Mouse (Mus musculus): ENCODE measurements around the gene Kxd1.

Kxd1 gene

GRCm38 (mm10) chr8:70546412-70546811 lies 18.7 kb upstream of the Kxd1 start:
- no peak for DNase-seq

DNA sequence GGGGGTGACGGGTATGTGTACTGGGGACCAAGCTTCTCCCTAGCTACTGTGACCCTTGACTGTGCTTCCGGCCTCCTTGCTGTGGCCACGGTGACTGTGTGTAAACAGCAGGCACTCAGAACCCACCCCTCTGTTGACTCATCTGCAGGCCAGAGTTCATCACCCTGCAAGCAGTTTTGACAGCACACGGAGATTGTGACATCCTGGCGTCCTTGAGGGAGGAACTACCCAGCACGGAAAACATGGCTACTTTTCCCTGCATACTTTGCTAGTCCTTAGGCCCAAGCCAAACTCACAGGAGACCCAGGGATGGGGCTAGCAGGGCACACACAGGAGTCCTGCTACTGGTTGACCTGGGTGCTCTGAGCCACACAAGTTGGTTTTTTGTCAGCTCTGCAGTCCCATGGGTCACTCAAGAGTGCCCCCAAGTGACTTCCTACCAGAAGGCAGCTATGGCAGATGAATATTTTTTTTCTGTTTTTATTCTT lies 16.5 kb upstream of the Kxd1 start:
- DNase-seq = peak; percentile 39

DNA sequence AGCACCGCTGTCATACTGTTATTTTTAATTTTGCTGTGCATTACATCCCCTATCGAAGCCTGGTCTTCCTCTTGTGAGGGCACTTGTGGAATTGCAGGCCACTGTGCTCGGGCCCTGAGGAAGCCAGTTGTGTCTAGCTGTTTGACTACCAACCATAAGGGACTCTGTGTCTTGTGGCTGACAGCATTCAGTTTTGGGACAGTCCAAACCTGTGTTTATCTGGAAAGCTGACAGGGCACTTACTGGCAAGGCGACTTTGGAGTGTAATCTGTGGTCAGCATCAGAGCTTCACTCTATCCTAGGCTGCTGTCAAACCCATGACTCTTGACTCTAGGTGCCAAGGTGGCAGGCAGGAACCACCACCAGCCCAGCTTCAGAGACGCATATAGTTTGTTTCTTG lies 13.3 kb upstream of the Kxd1 start:
- no peak for DNase-seq

- DNase-seq = no peak
These were observed 12.8 kb upstream of the Kxd1 start for GRCm38 (mm10) chr8:70540507-70541071.

DNA sequence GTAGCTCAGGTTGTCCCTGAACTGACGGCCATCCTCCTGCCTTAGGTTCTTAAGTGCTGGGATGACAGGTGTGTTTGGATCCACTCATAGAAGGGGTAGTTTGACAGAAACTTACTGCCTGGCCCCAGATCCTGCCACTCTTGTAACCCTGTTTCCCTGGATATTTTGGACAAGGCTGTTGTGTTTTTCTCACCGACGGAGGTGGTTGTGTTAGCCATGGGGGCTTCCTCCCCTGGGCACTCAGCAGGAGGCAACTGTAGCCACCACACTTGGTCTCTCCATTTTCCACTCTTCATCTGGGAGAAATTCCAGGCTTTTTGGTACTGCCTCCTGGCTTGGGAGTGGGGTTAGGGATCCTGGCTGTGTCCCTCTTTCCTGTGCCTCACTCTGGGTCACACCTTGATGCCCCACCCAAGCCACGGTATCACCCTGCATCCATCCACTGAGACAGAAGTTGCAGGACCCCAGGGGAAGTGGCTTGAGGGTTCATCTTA lies 12.3 kb upstream of the Kxd1 start:
- DNase-seq = no peak

- peak; percentile 100 for DNase-seq
These were observed 11.5 kb upstream of the Kxd1 start, which contains the start of gene Ell for GRCm38 (mm10) chr8:70539077-70539813. Gene Ell, plus strand, starts transcription at chr8:70539457.

- peak; percentile 100 for DNase-seq
These were observed 10.9 kb upstream of the Kxd1 start for GRCm38 (mm10) chr8:70538633-70539076.

DNA sequence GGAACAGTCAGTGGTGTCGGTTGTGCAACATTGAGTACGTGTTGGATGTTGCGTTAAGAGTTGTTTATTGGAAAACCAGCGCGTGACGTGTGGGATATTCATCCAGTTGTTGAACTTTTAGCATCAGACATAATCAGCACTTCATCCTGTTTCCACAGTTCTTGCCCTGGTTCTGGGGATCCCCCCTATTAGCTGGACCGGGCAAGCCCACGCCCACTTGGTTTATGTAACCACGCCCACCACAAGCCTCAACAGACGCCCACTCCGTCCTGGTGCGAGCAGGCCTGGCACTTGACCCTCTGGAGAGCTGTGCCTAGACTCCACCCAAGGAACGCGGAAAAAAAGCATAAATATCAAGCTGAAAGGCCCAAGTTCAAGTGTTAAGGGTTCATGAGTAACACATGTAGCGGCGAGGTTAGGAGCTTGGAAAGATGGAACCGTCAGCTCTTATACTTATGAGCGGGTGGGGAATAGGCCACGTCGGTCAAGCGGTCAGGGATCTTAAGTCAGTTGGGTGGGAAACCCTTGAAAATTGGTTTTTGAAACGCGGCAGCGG lies 10.3 kb upstream of the Kxd1 start:
- peak; percentile 74 for DNase-seq

DNA sequence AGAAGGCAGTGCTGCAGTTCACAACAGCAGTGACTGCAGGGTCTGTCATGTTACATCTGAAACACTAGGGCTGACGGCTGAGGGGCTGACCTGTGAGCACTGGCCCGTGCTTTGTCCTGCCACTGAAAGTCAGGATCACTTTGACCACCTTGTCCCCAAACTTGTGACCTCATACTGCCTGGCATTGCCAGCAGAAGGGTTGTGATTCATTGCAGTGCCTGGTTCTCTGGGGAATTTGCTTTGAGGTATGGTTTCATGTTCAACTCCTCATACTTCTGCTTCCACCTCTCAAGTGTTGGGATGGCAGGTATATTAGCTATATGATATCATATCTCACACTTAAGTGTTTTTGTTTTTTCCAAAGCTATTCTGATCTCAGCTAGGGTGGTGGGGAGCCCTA lies 7.9 kb upstream of the Kxd1 start:
- no peak for DNase-seq

GRCm38 (mm10) chr8:70535221-70535620 lies 7.5 kb upstream of the Kxd1 start:
- no peak for DNase-seq

DNA sequence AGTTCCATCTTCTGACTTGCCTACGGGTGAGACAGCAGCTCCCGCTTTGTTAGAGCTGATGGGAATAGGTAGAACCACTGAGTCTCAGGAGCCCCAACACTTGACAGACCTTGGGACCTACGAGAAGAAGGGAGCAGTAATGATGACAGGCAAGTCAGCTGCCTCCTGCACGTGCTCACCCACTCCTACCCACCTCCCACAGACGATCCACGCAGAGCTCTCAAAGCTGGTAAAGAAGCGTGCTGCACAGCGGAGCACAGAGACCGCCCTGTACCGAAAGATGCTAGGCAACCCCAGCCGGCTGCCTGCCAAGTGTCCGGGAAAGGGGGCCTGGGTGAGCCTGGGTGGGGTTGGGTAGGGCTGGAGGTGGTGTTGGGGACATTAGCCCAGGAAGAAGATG lies 6.5 kb upstream of the Kxd1 start:
- no peak for DNase-seq

- no peak for DNase-seq
These were observed 2.6 kb upstream of the Kxd1 start for GRCm38 (mm10) chr8:70530314-70530713.

- DNase-seq = no peak
These were observed 2.0 kb upstream of the Kxd1 start for GRCm38 (mm10) chr8:70529741-70530161.

- DNase-seq = no peak
These were observed 1.5 kb upstream of the Kxd1 start for GRCm38 (mm10) chr8:70529299-70529698.

DNA sequence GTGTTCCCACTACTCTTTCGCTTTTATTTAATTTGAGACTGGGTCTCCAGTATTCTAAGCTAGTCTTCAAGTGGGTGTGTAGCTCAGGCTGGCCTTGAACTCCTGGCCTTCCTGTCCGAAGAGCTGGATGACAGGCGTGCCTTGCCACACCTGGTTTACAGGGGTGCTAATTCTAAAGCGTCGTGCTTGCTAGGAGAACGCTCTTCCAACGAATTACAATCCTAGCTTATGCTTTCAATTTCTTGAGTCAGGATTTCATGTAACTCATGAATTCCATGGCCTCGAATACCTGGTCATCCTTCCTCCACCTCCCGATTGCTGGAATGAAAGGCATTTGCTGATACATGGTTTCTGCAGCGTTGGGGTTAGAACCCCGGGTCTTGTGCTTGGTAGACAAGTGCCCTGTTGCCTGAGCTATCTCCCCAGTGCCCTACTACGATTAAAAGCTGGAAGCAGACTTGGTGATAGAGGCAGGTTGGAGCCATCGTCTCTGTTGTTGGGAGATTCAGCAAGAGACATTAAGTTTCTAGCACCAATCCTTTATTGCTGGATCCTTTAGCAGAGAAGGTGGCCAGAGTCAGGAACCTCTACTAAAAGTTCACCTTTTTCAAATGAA lies 534 bp upstream of the Kxd1 start:
- DNase-seq = no peak

DNA sequence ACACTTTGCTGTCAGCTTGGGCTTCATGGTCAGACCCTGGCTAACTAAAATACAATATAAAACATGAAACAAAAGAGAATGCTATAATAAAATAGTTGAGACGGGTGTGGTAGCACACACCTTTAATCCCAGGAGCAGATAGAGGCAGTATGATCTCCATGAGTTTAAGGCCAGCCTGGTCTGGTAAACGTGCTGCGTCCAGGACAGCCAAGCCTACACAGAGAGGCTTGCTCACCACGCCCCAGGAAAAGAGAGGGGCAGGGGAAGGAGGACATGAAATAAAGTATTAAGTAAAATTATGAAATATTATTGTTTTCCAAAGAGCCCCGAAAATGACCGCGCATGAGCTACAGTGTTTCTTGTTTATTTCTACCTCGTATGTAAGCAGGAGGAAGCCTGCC lies 645 bp downstream of the Kxd1 start:
- DNase-seq = no peak

- DNase-seq = peak; percentile 98
These were observed 5.0 kb downstream of the Kxd1 start for GRCm38 (mm10) chr8:70522592-70523403.

- DNase-seq = no peak
These were observed 8.2 kb downstream of the Kxd1 start for GRCm38 (mm10) chr8:70519606-70520005.

- DNase-seq = no peak
These were observed 8.7 kb downstream of the Kxd1 start for GRCm38 (mm10) chr8:70519043-70519442.

- no peak for DNase-seq
These were observed 9.7 kb downstream of the Kxd1 start for GRCm38 (mm10) chr8:70517940-70518643.

GRCm38 (mm10) chr8:70513441-70513840 lies 14.3 kb downstream of the Kxd1 start:
- no peak for DNase-seq

Measured in embryo, embryonic 11 days (tissue).